ENCODE assay signal across 15 mouse cellular contexts in the genomic region with DNA sequence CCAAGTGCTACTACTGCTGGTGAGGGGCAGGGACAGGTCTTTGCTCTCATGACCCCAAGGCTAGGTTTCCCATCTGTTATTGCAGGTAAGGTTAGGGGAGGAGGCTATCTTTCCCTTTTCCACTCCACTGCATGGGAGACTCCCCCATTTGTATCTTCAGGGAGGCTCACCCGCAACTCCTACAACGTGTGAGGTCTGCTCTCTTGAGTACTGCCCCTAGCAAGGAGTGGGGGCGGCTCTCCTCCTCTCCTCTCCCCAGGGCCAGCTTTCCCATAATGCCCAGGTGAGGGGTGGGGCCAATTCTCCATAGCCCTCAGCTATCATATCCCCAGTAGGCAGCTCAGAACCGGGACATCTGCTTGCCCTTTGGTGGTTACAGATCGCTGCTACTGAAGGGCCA.
"Had no signal": no experiment of that assay in that cellular context is flagged by ENCODE, and none has a peak within 500 bp of the region (broad histone marks: within the 10 kb centered on the region; RNA-seq: fewer than 3 reads in every experiment).

No protein-coding gene starts in this region.

- H3K4me2 ChIP-seq: limb, embryonic 13.5 days; midbrain, embryonic 12.5 days; neural tube, embryonic 12.5 days had no signal

- H3K9me3 ChIP-seq: limb, embryonic 13.5 days; midbrain, embryonic 12.5 days; neural tube, embryonic 12.5 days had no signal

- H3K36me3 ChIP-seq: limb, embryonic 13.5 days; midbrain, embryonic 12.5 days; neural tube, embryonic 12.5 days had no signal

- H3K9ac ChIP-seq: limb, embryonic 13.5 days; liver, embryonic 14.5 days; midbrain, embryonic 12.5 days; neural tube, embryonic 12.5 days had no signal

- H3K27me3 ChIP-seq: limb, embryonic 13.5 days; midbrain, embryonic 12.5 days; neural tube, embryonic 12.5 days had no signal

- H3K4me3 ChIP-seq: limb, embryonic 13.5 days; midbrain, embryonic 12.5 days; myocyte; neural tube, embryonic 12.5 days had no signal

- H3K4me1 ChIP-seq: midbrain, embryonic 12.5 days; neural tube, embryonic 12.5 days had no signal

- DNase-seq: kidney, adult 11 months; kidney, postnatal 10 days; left cerebral cortex, postnatal 4 days; lung, adult 18-20 months; lung, postnatal 36 days; retina, postnatal 1 day; right cerebral cortex, postnatal 4 days; spleen, adult 18-20 months; thymus, adult 18-20 months; thymus, postnatal 14 days had no signal

- H3K27ac ChIP-seq: limb, embryonic 13.5 days; liver, embryonic 14.5 days; midbrain, embryonic 12.5 days; neural tube, embryonic 12.5 days had no signal
